Mouse (Mus musculus): ENCODE data around the gene Ppp1cb.

DNA sequence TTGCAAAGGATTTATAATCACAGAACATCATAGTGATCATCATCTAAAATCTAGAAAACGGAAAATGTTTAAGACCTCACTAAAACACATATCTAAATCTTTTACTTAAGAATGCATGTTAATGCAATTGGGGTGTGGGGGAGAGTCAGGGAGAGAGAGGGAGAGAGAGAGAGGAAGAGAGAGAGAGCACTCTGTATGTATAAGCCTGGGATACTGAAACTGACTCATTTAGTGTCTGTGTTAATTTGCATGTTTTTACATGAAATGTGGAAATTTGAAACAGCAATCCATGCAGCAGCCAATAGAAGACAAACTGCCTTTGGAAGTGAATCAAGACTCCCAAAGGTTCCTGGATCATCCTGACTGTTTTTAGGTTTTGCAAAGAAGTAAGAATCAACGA, 45.1 kb upstream of the Ppp1cb start:
- TF ChIP-seq CTCF (IDR thresholded peaks at IDR 0.05; ENCODE audit: borderline replicate concordance, insufficient read depth, low read depth, low read length) (no peak), POLR2A (IDR thresholded peaks at IDR 0.05; ENCODE audit: borderline replicate concordance, insufficient read depth, low read length) (no peak)
